Mouse (Mus musculus): Measurements from ENCODE around the gene Rptor.
A peak's percentile ranks its signal among the peaks of the same experiment; 100 is the strongest.

Gene Rptor

GRCm38 (mm10) chr11:119862523-119863299 is 260.0 kb downstream of the Rptor start:
- DNase-seq (ENCODE audit: low spot score) = no peak

- peak; percentile 21 for DNase-seq (ENCODE audit: low spot score)
Observed at GRCm38 (mm10) chr11:119863421-119863821, 260.7 kb downstream of the Rptor start.

DNA sequence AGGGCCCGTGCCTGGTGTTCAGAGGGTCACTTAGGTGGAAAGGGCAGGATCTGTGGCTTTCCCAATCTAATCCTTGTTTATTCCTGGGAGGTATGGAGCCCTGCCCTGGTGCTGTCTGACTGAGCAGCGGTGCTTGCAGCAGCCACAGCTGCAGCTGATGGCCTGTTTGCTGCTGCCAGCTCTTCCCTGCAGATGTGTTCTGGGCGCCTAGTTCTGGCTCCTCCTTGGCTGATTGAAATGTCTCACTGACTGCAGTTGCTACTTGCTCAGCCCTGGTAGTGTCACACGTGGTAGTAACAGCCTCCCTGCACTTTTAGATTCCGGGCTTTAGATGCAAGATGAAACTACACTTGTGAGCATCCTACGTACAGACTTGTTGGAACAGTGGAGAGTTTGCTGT is 264.1 kb downstream of the Rptor start:
- no peak for DNase-seq (ENCODE audit: low spot score)

- DNase-seq (ENCODE audit: low spot score) = no peak
Observed at GRCm38 (mm10) chr11:119868138-119868537, 265.4 kb downstream of the Rptor start.

- DNase-seq (ENCODE audit: low spot score) = no peak
Observed at GRCm38 (mm10) chr11:119868556-119868955, 265.9 kb downstream of the Rptor start.

DNA sequence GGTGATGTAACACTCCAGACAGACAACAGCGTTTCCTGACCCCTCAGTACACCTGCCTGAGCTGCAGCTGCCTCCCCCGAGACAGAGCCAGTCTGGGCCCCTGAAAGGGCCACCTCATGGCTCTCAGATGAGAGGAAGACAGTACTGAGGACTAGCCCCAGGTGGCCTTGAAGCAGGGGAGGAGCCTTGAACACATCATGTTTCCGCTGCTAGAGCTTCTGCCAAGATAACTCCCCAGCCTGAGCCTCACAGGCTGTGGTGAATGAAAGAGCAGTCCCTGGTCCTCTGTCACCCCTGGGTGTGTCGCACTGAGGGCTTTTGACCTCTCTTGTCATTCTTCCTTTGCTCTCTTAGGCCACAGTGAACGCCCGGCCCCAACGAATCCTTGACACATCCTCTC is 268.4 kb downstream of the Rptor start:
- no peak for DNase-seq (ENCODE audit: low spot score)

- DNase-seq (ENCODE audit: low spot score) = no peak
Observed at GRCm38 (mm10) chr11:119873643-119874042, 270.9 kb downstream of the Rptor start.

DNA sequence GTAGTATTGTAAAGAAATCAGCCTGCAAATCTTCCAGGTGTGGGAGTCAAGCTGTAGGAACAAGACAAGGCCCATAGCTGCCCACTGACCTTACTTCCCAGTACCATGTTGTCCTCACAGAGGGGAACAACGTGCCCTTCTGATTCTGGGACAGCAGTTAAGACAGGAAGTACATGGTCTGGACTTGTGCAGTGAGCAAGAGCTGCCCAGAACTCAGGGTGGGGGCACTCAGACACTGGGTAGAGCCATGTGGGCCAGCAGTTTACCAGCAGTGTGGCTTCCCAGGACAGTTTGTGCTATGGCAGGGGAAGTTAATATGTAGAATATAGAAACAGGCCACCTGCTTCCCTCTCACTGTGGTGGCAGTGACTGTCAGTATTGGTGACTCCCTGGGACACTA is 272.1 kb downstream of the Rptor start:
- no peak for DNase-seq (ENCODE audit: low spot score)

DNA sequence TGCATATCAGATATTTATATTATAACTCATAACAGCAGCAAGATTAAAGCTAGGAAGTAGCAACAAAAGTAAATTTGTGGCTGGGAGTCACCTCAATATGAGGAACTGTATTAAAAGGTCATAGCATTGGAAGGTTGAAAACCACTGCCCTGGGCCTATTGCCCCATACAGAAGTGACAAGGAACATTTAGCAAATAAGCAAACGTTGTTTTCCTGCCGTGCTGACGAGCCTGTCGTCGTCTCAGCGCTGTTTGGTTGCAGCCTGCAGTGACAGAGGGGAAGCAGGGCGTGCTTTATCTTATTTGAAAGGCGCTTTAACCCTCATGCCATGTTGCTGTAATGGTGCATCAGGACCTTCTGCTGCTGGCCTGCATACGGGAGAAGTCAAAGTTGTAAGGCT is 273.0 kb downstream of the Rptor start:
- DNase-seq (ENCODE audit: low spot score) = no peak

- no peak for DNase-seq (ENCODE audit: low spot score)
Observed at GRCm38 (mm10) chr11:119877124-119877523, 274.4 kb downstream of the Rptor start.

DNA sequence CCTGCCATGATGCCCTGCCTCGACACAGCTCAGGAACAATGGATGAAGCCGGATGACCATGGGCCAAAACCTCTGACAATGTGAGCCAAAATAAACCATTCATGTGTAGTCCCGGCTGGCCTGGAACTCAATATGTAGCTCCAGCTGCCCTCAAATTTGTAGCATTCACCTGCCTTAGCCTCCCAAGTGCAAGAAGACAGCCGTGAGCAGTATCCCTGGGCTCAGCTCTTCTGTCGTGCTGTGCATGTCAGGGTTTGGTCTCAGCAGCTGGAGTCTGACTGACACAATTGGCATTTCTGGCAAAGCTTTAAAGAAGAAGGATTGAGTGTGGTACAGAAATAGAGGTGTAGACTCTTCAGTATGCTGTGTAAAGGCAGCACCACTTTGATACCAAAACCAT is 276.9 kb downstream of the Rptor start:
- DNase-seq (ENCODE audit: low spot score) = no peak

DNA sequence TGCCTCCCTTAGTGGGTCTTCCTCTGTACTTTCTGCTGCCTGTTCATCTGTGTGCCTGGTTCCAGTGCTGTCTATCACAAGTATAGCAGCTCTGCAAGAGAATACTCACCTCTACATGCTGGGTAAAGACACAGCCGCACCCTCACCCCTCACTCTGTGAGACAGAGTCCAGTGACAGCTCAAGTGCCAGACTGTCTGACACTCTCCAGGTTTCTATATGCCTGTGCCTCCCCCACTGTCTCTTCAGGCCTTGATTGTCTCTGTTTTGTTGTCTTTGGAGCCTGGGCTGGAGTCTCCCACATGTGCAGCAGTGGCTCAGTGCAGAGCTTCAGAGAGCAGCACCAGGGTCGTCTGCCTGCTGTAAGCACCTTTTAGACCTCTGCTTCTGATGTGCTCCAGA is 280.9 kb downstream of the Rptor start:
- no peak for DNase-seq (ENCODE audit: low spot score)

DNA sequence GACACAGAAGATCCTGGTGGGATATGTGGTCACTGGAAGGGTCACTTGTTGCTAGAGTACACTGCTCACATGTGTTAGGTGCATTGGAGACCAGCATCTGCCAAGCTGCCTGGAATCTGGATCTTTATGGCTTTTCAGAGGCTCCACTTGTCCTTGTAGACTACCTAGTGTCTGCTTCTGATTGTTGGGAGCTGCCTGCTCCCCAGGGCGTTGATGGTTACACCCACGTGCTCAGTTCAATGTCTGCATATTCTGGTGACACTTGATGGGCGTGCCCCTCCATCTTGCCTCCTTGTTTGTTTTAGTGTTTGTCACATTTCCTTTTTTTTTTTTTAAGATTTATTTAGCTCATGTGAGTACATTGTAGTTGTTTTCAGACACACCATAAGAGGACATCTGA is 287.3 kb downstream of the Rptor start:
- DNase-seq (ENCODE audit: low spot score) = no peak

DNA sequence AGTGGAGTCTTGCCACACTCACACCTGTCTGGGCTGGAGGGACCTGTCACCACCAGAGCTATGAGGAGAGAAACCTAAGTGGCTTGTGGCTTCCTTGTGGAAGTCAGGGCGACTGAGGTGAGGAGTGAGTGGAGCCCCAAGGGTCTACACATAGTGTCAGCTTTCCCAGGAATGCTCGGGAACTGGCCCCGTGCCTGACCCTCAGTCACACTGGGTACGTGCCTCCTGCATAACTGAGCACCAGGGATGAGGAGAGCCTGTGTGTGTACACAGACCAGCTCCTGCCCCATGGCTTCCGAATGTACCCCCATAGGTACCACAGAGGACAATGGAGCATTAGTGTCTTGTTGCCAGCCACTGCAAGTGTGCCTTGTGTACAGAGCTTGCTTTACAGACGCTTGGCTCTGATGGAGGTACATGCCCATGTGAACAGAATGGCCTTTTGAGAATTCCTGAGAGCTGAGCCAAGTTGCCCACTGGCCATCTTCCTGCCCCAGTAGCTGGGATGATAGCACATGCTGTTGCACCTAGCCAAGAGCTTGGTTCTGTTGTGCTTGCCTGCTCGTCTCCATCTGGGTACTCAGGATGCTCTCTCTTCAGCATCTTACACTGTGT is 289.0 kb downstream of the Rptor start:
- no peak for DNase-seq (ENCODE audit: low spot score)

- no peak for DNase-seq (ENCODE audit: low spot score)
Observed at GRCm38 (mm10) chr11:119893667-119894236, 291.0 kb downstream of the Rptor start.

DNA sequence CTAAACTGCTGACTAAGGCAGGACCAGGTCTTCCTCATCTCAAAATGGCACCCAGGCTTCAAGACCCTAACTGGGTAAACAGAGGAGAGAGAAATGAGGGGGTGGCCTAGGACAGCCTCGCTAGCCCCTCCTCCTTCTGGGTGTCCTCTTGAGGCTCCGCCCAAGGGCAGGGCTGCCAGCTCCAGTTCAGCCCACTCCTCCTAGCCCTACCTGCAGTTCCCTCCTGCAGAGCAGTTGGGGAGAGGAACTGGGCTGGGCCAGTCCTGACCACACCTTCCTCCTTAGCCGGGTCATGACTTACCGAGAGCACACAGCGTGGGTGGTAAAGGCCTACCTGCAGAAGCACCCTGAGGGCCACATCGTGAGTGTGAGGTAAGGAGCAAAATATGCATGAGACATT is 291.9 kb downstream of the Rptor start:
- DNase-seq (ENCODE audit: low spot score) = no peak

GRCm38 (mm10) chr11:119897041-119897440 is 294.3 kb downstream of the Rptor start:
- DNase-seq (ENCODE audit: low spot score) = no peak

DNA sequence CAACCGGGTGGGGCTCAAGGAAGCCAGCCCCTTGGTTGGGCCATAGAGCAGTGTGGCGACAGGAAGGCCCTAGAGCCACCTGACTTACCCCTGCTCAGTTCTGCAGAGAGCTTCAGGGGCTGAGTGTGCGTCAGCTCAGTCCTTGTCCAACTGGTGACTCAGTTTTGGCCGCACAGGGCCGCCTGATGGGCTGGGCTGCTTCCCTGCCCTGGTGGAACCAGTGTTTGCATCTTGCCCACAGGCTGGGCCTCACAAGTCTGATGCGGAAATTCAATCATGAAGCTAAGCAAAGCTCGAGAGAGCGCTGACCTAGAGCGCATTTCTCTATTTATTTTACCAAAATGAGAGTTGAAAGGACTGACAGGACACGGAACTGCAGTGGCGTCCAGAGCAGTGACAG is 296.3 kb downstream of the Rptor start:
- no peak for DNase-seq (ENCODE audit: low spot score)

- no peak for DNase-seq (ENCODE audit: low spot score)
Observed at GRCm38 (mm10) chr11:119901174-119901573, 298.5 kb downstream of the Rptor start.

GRCm38 (mm10) chr11:119902891-119903290 is 300.2 kb downstream of the Rptor start:
- no peak for DNase-seq (ENCODE audit: low spot score)

- DNase-seq (ENCODE audit: low spot score) = peak; percentile 24
Observed at GRCm38 (mm10) chr11:119904621-119905286, 302.0 kb downstream of the Rptor start.

DNA sequence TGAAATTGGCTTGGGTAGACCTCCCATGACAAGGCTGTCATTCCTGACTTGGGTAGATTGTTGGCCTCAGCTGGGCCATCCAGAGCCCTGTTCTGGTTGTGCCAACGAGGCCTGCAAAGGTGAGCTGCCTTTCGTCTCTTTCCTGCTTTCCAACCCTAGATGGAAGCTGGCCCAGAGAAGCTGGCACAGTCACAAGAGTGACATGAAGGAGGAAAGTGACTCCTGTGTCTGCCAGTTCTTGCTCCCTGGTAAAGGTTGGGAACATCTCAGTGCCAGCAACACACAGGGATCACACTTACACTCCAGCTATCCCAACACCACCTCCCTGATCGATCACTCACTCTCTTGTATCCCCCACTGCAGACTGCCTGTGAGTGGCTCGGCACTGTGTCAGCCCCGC is 303.1 kb downstream of the Rptor start:
- no peak for DNase-seq (ENCODE audit: low spot score)

All from spleen, adult 12 weeks (tissue).